Mouse (Mus musculus) forebrain, postnatal 0 days (tissue): ENCODE measurements around the gene Rnf5. TPM values are rescaled to one million over a fixed set of nuclear protein-coding genes. Genes with fewer than 3 reads are reported as not detected.
A peak's percentile ranks its signal among the peaks of the same experiment; 100 is the strongest.

Experiments
- ATAC-seq: fragments of 200-750 bp; cut with Nextera tagmentation; 2 replicates; pipeline ENCODE4 v1.8.0; 2017; ENCODE audit warnings: mild to moderate bottlenecking, moderate library complexity
- DNase-seq: peaks from one replicate; pipeline ENCODE4 v3.0.0-alpha.2; 2015
- H3K27ac ChIP-seq: fragments of 300-500 bp; sonication (generic); 2 replicates; pipeline ENCODE4 v1.5.1; 2014; ENCODE audit warnings: low read depth, mild to moderate bottlenecking, antibody characterized with exemption, low read length, moderate library complexity, mixed read lengths
- H3K27me3 ChIP-seq: fragments of 300-500 bp; sonication (generic); 2 replicates; pipeline ENCODE4 v1.6.1; 2014; ENCODE audit warnings: mild to moderate bottlenecking, low read length, mixed read lengths; ENCODE audit not compliant: insufficient read depth
- H3K36me3 ChIP-seq: fragments of 300-500 bp; sonication (generic); 2 replicates; pipeline ENCODE4 v1.6.1; 2014; ENCODE audit warnings: mild to moderate bottlenecking, moderate library complexity; ENCODE audit not compliant: insufficient read depth
- H3K4me1 ChIP-seq: fragments of 300-500 bp; sonication (generic); 2 replicates; pipeline ENCODE4 v1.6.1; 2014; ENCODE audit warnings: antibody characterized with exemption; ENCODE audit not compliant: insufficient read depth
- H3K4me2 ChIP-seq: fragments of 300-500 bp; sonication (generic); 2 replicates; pipeline ENCODE4 v1.6.1; 2014; ENCODE audit warnings: low read depth, mild to moderate bottlenecking, moderate library complexity
- H3K4me3 ChIP-seq: fragments of 300-500 bp; sonication (generic); 2 replicates; pipeline ENCODE4 v1.5.1; 2014; ENCODE audit warnings: low read depth, low read length, mixed read lengths
- H3K9ac ChIP-seq: fragments of 300-500 bp; sonication (generic); 2 replicates; pipeline ENCODE4 v1.6.1; 2014; ENCODE audit warnings: mild to moderate bottlenecking
- H3K9me3 ChIP-seq: fragments of 300-500 bp; sonication (generic); 2 replicates; pipeline ENCODE4 v1.6.1; 2016; ENCODE audit warnings: low read length
- CTCF ChIP-seq: sonication (generic); IDR thresholded peaks from 2 replicates; pipeline ENCODE4 v1.5.1; 2016; ENCODE audit warnings: antibody characterized with exemption, control low read depth, low read depth
- WGBS: fragments of 180-500 bp; shearing (Covaris S2); extraction: QIAGEN DNeasy Blood & Tissue Kit; methylation state at CpG from one replicate; pipeline ENCODE4 v1.1.7; 2014; 5-methylcytosine and 5-hydroxymethylcytosine counted together
- polyA plus RNA-seq: library from polyadenylated mRNA; unstranded; fragments of >200 nt; fragmentation: Nextera tagmentation; extraction: Ambion mirVana; gene quantifications from 2 replicates; pipeline ENCODE4 v1.2.1, GENCODE M21; 2015
- total RNA-seq: library from RNA; depleted of rRNA; stranded (reverse); fragments of >200 nt; gene quantifications from 2 replicates; pipeline ENCODE4 v1.2.3, GENCODE M21; 2014

The Rnf5 gene
- total and polyA plus RNA-seq, 2 experiments from 2014 or later, result 45.3 to 252 TPM

- H3K27ac ChIP-seq, result no peak overlapping the region
- H3K4me1 ChIP-seq, result peaks cover 17% of the 10 kb centered on the region
- H3K4me3 ChIP-seq, result no peak overlapping the region
- no peak overlapping the region for H3K4me2 ChIP-seq
- H3K9ac ChIP-seq, result no peak overlapping the region
- H3K36me3 ChIP-seq, result no peaks in the 10 kb centered on the region
- no peaks in the 10 kb centered on the region for H3K27me3 ChIP-seq
- DNase-seq (no peak), ATAC-seq (no peak)
- H3K9me3 ChIP-seq, result no peaks in the 10 kb centered on the region
- no peak for TF ChIP-seq CTCF
- WGBS, result 93% methylated on average over 4 of the region's 4 CpGs
Observed at GRCm38 (mm10) chr17:34643379-34643778, 39.9 kb upstream of the Rnf5 start.

GRCm38 (mm10) chr17:34641945-34642344 is 38.5 kb upstream of the Rnf5 start:
- H3K27ac ChIP-seq, result no peak overlapping the region
- no peak overlapping the region for H3K4me3 ChIP-seq
- ATAC-seq (no peak), DNase-seq (no peak)
- H3K9ac ChIP-seq, result no peak overlapping the region
- H3K9me3 ChIP-seq, result no peaks in the 10 kb centered on the region
- no peaks in the 10 kb centered on the region for H3K27me3 ChIP-seq
- no peak for TF ChIP-seq CTCF
- peaks cover 12% of the 10 kb centered on the region; the same call in 1 of the 2 replicates for H3K4me1 ChIP-seq
- no peaks in the 10 kb centered on the region for H3K36me3 ChIP-seq
- H3K4me2 ChIP-seq, result no peak overlapping the region
- 81% methylated on average over 3 of the region's 3 CpGs for WGBS

GRCm38 (mm10) chr17:34640778-34641601 is 37.5 kb upstream of the Rnf5 start:
- H3K27me3 ChIP-seq, result no peaks in the 10 kb centered on the region
- peak; percentile 38 for ATAC-seq
- peak; percentile 56 for DNase-seq

GRCm38 (mm10) chr17:34639461-34640255 is 36.2 kb upstream of the Rnf5 start:
- H3K9ac ChIP-seq, result no peak overlapping the region
- no peak overlapping the region for H3K4me3 ChIP-seq
- no peak overlapping the region; the same call in 1 of the 2 replicates for H3K27ac ChIP-seq
- no peaks in the 10 kb centered on the region for H3K27me3 ChIP-seq
- TF ChIP-seq CTCF, result no peak
- H3K4me2 ChIP-seq, result no peak overlapping the region
- no peaks in the 10 kb centered on the region for H3K4me1 ChIP-seq
- ATAC-seq (no peak), DNase-seq (no peak)
- H3K36me3 ChIP-seq, result no peaks in the 10 kb centered on the region
- 73% methylated on average over 7 of the region's 7 CpGs for WGBS
- no peaks in the 10 kb centered on the region for H3K9me3 ChIP-seq

More at GRCm38 (mm10) chr17:34640778-34641601, 37.5 kb upstream of the Rnf5 start:
- Histone ChIP-seq H3K9ac (no peak overlapping the region), H3K36me3 (no peaks in the 10 kb centered on the region), H3K4me3 (no peak overlapping the region), H3K4me1 (0 out of 2 replicates have a peak, but pooled peaks cover 8% of the 10 kb centered on the region), H3K4me2 (no peak overlapping the region), H3K9me3 (no peaks in the 10 kb centered on the region), H3K27ac (peak overlapping the region; percentile 58)
- TF ChIP-seq CTCF, result no peak
- WGBS, result 7% methylated on average over 11 of the region's 11 CpGs

- WGBS, result 53% methylated on average over 3 of the region's 3 CpGs
- no peak overlapping the region for H3K4me2 ChIP-seq
- no peak for ATAC-seq
- H3K36me3 ChIP-seq, result no peaks in the 10 kb centered on the region
- no peak overlapping the region for H3K9ac ChIP-seq
- no peaks in the 10 kb centered on the region for H3K27me3 ChIP-seq
- no peaks in the 10 kb centered on the region for H3K4me1 ChIP-seq
- TF ChIP-seq CTCF, result no peak
- no peaks in the 10 kb centered on the region for H3K9me3 ChIP-seq
- no peak overlapping the region for H3K27ac ChIP-seq
- DNase-seq, result no peak
- H3K4me3 ChIP-seq, result no peak overlapping the region
Observed at GRCm38 (mm10) chr17:34637459-34637858, 34.0 kb upstream of the Rnf5 start.

- 70% methylated on average over 2 of the region's 2 CpGs for WGBS
- no peak for TF ChIP-seq CTCF
- Histone ChIP-seq H3K4me1 (peaks cover 7% of the 10 kb centered on the region), H3K9ac (no peak overlapping the region), H3K36me3 (no peaks in the 10 kb centered on the region), H3K27ac (no peak overlapping the region), H3K4me2 (no peak overlapping the region), H3K4me3 (no peak overlapping the region), H3K9me3 (no peaks in the 10 kb centered on the region), H3K27me3 (no peaks in the 10 kb centered on the region)
- DNase-seq (no peak), ATAC-seq (no peak)
Observed at GRCm38 (mm10) chr17:34635671-34636070, 32.2 kb upstream of the Rnf5 start.

- no peaks in the 10 kb centered on the region for H3K27me3 ChIP-seq
- peak overlapping the region; percentile 45 for H3K4me3 ChIP-seq
- ATAC-seq (peak; percentile 44), DNase-seq (peak; percentile 59)
- no peak for TF ChIP-seq CTCF
- WGBS, result 2% methylated on average over 26 of the region's 26 CpGs
- H3K9ac ChIP-seq, result peak overlapping the region; percentile 19; the same call in 1 of the 2 replicates
- peaks cover 21% of the 10 kb centered on the region for H3K4me1 ChIP-seq
- H3K9me3 ChIP-seq, result no peaks in the 10 kb centered on the region
- H3K36me3 ChIP-seq, result no peaks in the 10 kb centered on the region
- no peak overlapping the region for H3K27ac ChIP-seq
- peak overlapping the region; percentile 92 for H3K4me2 ChIP-seq
Observed at GRCm38 (mm10) chr17:34632261-34632691, 28.8 kb upstream of the Rnf5 start.
